Mouse (Mus musculus) forebrain, embryonic 13.5 days (tissue): Measurements from ENCODE around the gene Sapcd2. TPM values are rescaled to one million over a fixed set of nuclear protein-coding genes. Genes with fewer than 3 reads are reported as not detected.

Experiments
- polyA plus RNA-seq: library from polyadenylated mRNA; unstranded; fragments of >200 nt; fragmentation: Nextera tagmentation; extraction: Ambion mirVana; gene quantifications from 2 replicates; pipeline ENCODE4 v1.2.1, GENCODE M21; 2015

Sapcd2 gene
- polyA plus RNA-seq, 1 experiment from 2014 or later = 49.4 TPM

Other genes starting within 250 kb of the Sapcd2 start
- gene Nrarp, start 191.6 kb upstream of the Sapcd2 start, polyA plus RNA-seq = 29.2 and 30.8 TPM in 2 replicates
- gene Tor4a, start 175.4 kb upstream of the Sapcd2 start, polyA plus RNA-seq = 0.66 and 0.78 TPM in 2 replicates
- 95.4 and 104 TPM in 2 replicates for gene Nelfb, start 160.8 kb upstream of the Sapcd2 start, polyA plus RNA-seq
- not detected in 2 replicates for gene Stpg3, start 157.7 kb upstream of the Sapcd2 start, polyA plus RNA-seq
- 0.21 TPM in 1 of 2 replicates, not detected in the other for gene Fam166a, start 153.6 kb upstream of the Sapcd2 start, polyA plus RNA-seq
- gene Tubb4b, start 147.6 kb upstream of the Sapcd2 start, polyA plus RNA-seq = 448 and 518 TPM in 2 replicates
- not detected in 2 replicates for gene Slc34a3, start 138.0 kb upstream of the Sapcd2 start, polyA plus RNA-seq
- gene Rnf224, start 135.5 kb upstream of the Sapcd2 start, polyA plus RNA-seq = not detected in 2 replicates
- gene Rnf208, start 130.1 kb upstream of the Sapcd2 start, polyA plus RNA-seq = 43.1 and 43.2 TPM in 2 replicates
- 0.29 TPM in 1 of 2 replicates, not detected in the other for gene Cysrt1, start 129.9 kb upstream of the Sapcd2 start, polyA plus RNA-seq
- gene AL732309.1, start 125.5 kb upstream of the Sapcd2 start, polyA plus RNA-seq = 4.4 and 7.1 TPM in 2 replicates
- 19.4 and 20.3 TPM in 2 replicates for gene Tmem203, start 116.9 kb upstream of the Sapcd2 start, polyA plus RNA-seq
- gene Tprn, start 109.7 kb upstream of the Sapcd2 start, polyA plus RNA-seq = 9.7 and 10.8 TPM in 2 replicates
- gene Ssna1, start 99.9 kb upstream of the Sapcd2 start, polyA plus RNA-seq = 233 and 245 TPM in 2 replicates
- 126 and 148 TPM in 2 replicates for gene Anapc2, start 99.8 kb upstream of the Sapcd2 start, polyA plus RNA-seq
- not detected in 2 replicates for gene Tmem210, start 84.2 kb upstream of the Sapcd2 start, polyA plus RNA-seq
- 0.14 TPM in 1 of 2 replicates, not detected in the other for gene Lrrc26, start 82.4 kb upstream of the Sapcd2 start, polyA plus RNA-seq
- 5.6 and 7.9 TPM in 2 replicates for gene Grin1, start 53.1 kb upstream of the Sapcd2 start, polyA plus RNA-seq
- 59.2 and 63.2 TPM in 2 replicates for gene Man1b1, start 40.0 kb upstream of the Sapcd2 start, polyA plus RNA-seq
- 22.8 and 23.3 TPM in 2 replicates for gene Dpp7, start 16.0 kb upstream of the Sapcd2 start, polyA plus RNA-seq
- gene Uap1l1, start 6.6 kb upstream of the Sapcd2 start, polyA plus RNA-seq = 2.2 and 3.5 TPM in 2 replicates
- 0.68 and 0.98 TPM in 2 replicates for gene Entpd2, start 23.6 kb downstream of the Sapcd2 start, polyA plus RNA-seq
- gene Npdc1, start 27.0 kb downstream of the Sapcd2 start, polyA plus RNA-seq = 287 and 315 TPM in 2 replicates
- 0.08 TPM in 1 of 2 replicates, not detected in the other for gene Fut7, start 50.9 kb downstream of the Sapcd2 start, polyA plus RNA-seq
- 5.7 and 8.2 TPM in 2 replicates for gene Abca2, start 56.4 kb downstream of the Sapcd2 start, polyA plus RNA-seq
- 2.4 and 3.2 TPM in 2 replicates for gene Clic3, start 84.5 kb downstream of the Sapcd2 start, polyA plus RNA-seq
- gene Paxx, start 88.8 kb downstream of the Sapcd2 start, polyA plus RNA-seq = 62.0 and 65.9 TPM in 2 replicates
- 7.6 and 9.7 TPM in 2 replicates for gene Ptgds, start 97.7 kb downstream of the Sapcd2 start, polyA plus RNA-seq
- not detected in 2 replicates for gene Lcn12, start 121.6 kb downstream of the Sapcd2 start, polyA plus RNA-seq
- 97.9 and 103 TPM in 2 replicates for gene Fbxw5, start 128.4 kb downstream of the Sapcd2 start, polyA plus RNA-seq
- 4.2 and 5.2 TPM in 2 replicates for gene C8g, start 129.4 kb downstream of the Sapcd2 start, polyA plus RNA-seq
- gene Traf2, start 174.6 kb downstream of the Sapcd2 start, polyA plus RNA-seq = 30.9 and 33.3 TPM in 2 replicates
- 383 and 401 TPM in 2 replicates for gene Edf1, start 185.5 kb downstream of the Sapcd2 start, polyA plus RNA-seq
- gene Mamdc4, start 202.5 kb downstream of the Sapcd2 start, polyA plus RNA-seq = 3.1 and 4.2 TPM in 2 replicates
- 179 and 189 TPM in 2 replicates for gene Phpt1, start 202.9 kb downstream of the Sapcd2 start, polyA plus RNA-seq
- gene Ajm1, start 209.4 kb downstream of the Sapcd2 start, polyA plus RNA-seq = 2.2 and 3.4 TPM in 2 replicates
- gene Rabl6, start 236.2 kb downstream of the Sapcd2 start, polyA plus RNA-seq = 71.7 and 72.5 TPM in 2 replicates
- 0.11 and 0.32 TPM in 2 replicates for gene Ccdc183, start 245.4 kb downstream of the Sapcd2 start, polyA plus RNA-seq
- 14.3 and 16.2 TPM in 2 replicates for gene Tmem141, start 249.7 kb downstream of the Sapcd2 start, polyA plus RNA-seq